In the genomic region with DNA sequence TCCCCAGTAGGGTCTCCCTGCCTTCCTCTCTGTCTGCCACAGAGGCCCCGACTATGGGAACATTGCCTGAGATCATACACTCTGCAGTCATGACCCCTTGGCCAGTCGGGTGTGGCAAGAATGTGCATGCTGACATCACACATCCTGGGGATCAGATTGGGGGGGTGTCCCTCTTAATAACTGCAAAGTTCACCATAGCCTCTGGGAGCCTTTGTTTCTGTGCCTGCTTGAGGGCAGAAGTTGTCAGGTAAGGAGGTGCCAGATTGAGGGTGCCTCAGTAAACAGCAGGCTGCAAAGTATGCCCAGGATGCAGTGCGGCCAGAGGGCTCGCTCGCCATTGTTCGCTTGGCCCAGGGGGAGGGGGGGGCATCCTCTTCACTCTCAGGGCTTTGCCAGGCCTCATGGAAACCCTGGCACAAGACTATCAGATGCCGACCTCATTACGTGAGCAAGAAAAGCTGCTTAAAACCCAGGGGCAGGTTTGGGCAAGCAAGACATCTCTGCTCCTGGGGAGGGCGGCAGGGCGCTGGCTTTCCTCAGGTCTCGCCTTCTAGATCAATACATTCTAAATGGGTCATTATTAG, we compare ENCODE assay signal across 12 mouse cellular contexts. TPM values are rescaled to one million over a fixed set of nuclear protein-coding genes. Genes with fewer than 3 reads are reported as not detected.
DNase-seq lines count a peak whose midpoint lies in the region; ATAC-seq and TF ChIP-seq lines count a peak whose summit lies in the region.
"Had no signal": no experiment of that assay in that cellular context is flagged by ENCODE, and none has a peak within 500 bp of the region (broad histone marks: within the 10 kb centered on the region; RNA-seq: fewer than 3 reads in every experiment).

No protein-coding gene starts in this region.

- peak; percentile 60 for TF ChIP-seq EP300 in lung, postnatal 0 days (IDR thresholded peaks at IDR 0.05)

- no peak overlapping the region for H3K4me3 ChIP-seq in heart, embryonic 11.5 days (ENCODE audit: low read depth, low read length)
- H3K4me3 ChIP-seq in kidney, adult 2 months (ENCODE audit: insufficient read depth, low read depth, low read length) = no peak overlapping the region
- H3K4me3 ChIP-seq in lung, postnatal 0 days (ENCODE audit: low read depth, low read length) = no peak overlapping the region
- H3K4me3 ChIP-seq: midbrain, embryonic 15.5 days; neural tube, embryonic 13.5 days had no signal

- WGBS in heart, embryonic 11.5 days (ENCODE audit: insufficient replicate concordance) = 77% methylated on average over 11 of the region's 11 CpGs
- WGBS in kidney, adult 2 months = 49% methylated on average over 11 of the region's 11 CpGs
- 66% methylated on average over 11 of the region's 11 CpGs for WGBS in lung, postnatal 0 days

- H3K9ac ChIP-seq in heart, embryonic 11.5 days (ENCODE audit: low read depth, low read length) = no peak overlapping the region
- H3K9ac ChIP-seq in lung, postnatal 0 days (replicated peaks; ENCODE audit: low read depth) = no peak overlapping the region
- H3K9ac ChIP-seq: midbrain, embryonic 15.5 days had no signal

- H3K27ac ChIP-seq in heart, embryonic 11.5 days (ENCODE audit: low read depth, low read length) = no peak overlapping the region
- peak overlapping the region; percentile 34; the same call in 1 of the 2 replicates for H3K27ac ChIP-seq in kidney, adult 2 months (ENCODE audit: insufficient read depth, low read depth, low read length)
- H3K27ac ChIP-seq in lung, postnatal 0 days (ENCODE audit: low read length) = peak overlapping the region; percentile 8; the same call in 1 of the 2 replicates
- H3K27ac ChIP-seq: midbrain, embryonic 15.5 days; neural tube, embryonic 13.5 days had no signal

- DNase-seq in heart, postnatal 25 days (ENCODE audit: low spot score) = peak; percentile 29
- DNase-seq in NIH3T3 (ENCODE audit: low read depth) = peak; percentile 31
- peak; percentile 69 for DNase-seq in kidney, adult 2 months
- peak; percentile 59 for DNase-seq in lung, postnatal 0 days (ENCODE audit: low spot score)
- no peak for DNase-seq in yolk sac, embryonic 10.5 days (ENCODE audit: low spot score)
- no peak for DNase-seq in right cerebral cortex, postnatal 25 days
- DNase-seq: cerebellum, postnatal 25 days; thymus, adult 2 months had no signal

- H3K9me3 ChIP-seq in heart, embryonic 11.5 days (replicated peaks; ENCODE audit: control insufficient read depth, low read length) = no peaks in the 10 kb centered on the region
- H3K9me3 ChIP-seq in lung, postnatal 0 days (ENCODE audit: low read length) = no peaks in the 10 kb centered on the region
- H3K9me3 ChIP-seq: midbrain, embryonic 15.5 days; neural tube, embryonic 13.5 days had no signal

- no peak for ATAC-seq in heart, embryonic 11.5 days (replicated peaks; ENCODE audit: insufficient number of reproducible peaks, low FRiP score, low TSS enrichment)
- peak; percentile 56 for ATAC-seq in lung, postnatal 0 days
- no peak for ATAC-seq in cerebellum, adult (ENCODE audit: insufficient number of reproducible peaks, low FRiP score, low TSS enrichment)
- ATAC-seq: midbrain, embryonic 15.5 days had no signal

- intact Hi-C loops in heart, postnatal 25 days (cut with DNase I) = no loop called here

- TF ChIP-seq CTCF in kidney, adult 2 months (conservative IDR thresholded peaks at IDR 0.05; ENCODE audit: insufficient read depth, insufficient read length, low read depth, low read length) = no peak
- no peak for TF ChIP-seq CTCF in lung, postnatal 0 days (IDR thresholded peaks at IDR 0.05)

- H3K4me2 ChIP-seq in heart, embryonic 11.5 days = no peak overlapping the region
- H3K4me2 ChIP-seq in lung, postnatal 0 days (replicated peaks; ENCODE audit: low read depth, low read length) = no peak overlapping the region
- H3K4me2 ChIP-seq: midbrain, embryonic 15.5 days; neural tube, embryonic 13.5 days had no signal

- peaks cover 19% of the 10 kb centered on the region for H3K4me1 ChIP-seq in heart, embryonic 11.5 days (ENCODE audit: control insufficient read depth, insufficient read depth, low read length)
- peaks cover 27% of the 10 kb centered on the region for H3K4me1 ChIP-seq in kidney, adult 2 months (ENCODE audit: control insufficient read depth, insufficient read depth, low read length)
- peaks cover 3% of the 10 kb centered on the region; the same call in 1 of the 2 replicates for H3K4me1 ChIP-seq in lung, postnatal 0 days (ENCODE audit: insufficient read depth, low read depth, low read length)

- no peaks in the 10 kb centered on the region for H3K36me3 ChIP-seq in heart, embryonic 11.5 days (ENCODE audit: control insufficient read depth, insufficient read depth, low read length)
- no peaks in the 10 kb centered on the region for H3K36me3 ChIP-seq in kidney, adult 2 months (ENCODE audit: control insufficient read depth, insufficient read depth, low read length)
- H3K36me3 ChIP-seq in lung, postnatal 0 days (ENCODE audit: insufficient read depth, low read length) = no peaks in the 10 kb centered on the region
- H3K36me3 ChIP-seq: midbrain, embryonic 15.5 days; neural tube, embryonic 13.5 days had no signal

- H3K27me3 ChIP-seq in heart, embryonic 11.5 days (ENCODE audit: control insufficient read depth, insufficient read depth, low read length) = peaks cover 37% of the 10 kb centered on the region
- no peaks in the 10 kb centered on the region for H3K27me3 ChIP-seq in kidney, adult 2 months (replicated peaks; ENCODE audit: control insufficient read depth, insufficient read depth, low read length)
- no peaks in the 10 kb centered on the region for H3K27me3 ChIP-seq in lung, postnatal 0 days (replicated peaks; ENCODE audit: insufficient read depth, low read length)

- no peak for TF ChIP-seq POLR2A in kidney, adult 2 months (IDR thresholded peaks at IDR 0.05; ENCODE audit: low read depth, low read length)

RNA-seq across cellular contexts. Expression of gene Trpv4, which starts 9.4 kb away (rescaled TPM):
- 1 to 10 TPM; 5.1 to 5.3 TPM for total RNA-seq in heart, postnatal 25 days (2021)
- 0.87 and 0.97 TPM in 2 replicates for polyA plus RNA-seq in heart, embryonic 11.5 days (2014; fragmentation: Nextera tagmentation; extraction: Ambion mirVana)
- 127 and 164 TPM in 2 replicates for polyA plus RNA-seq in kidney, adult 2 months (2012; rRNA removed)
- 2.2 and 3.4 TPM in 2 replicates for polyA plus RNA-seq in lung, postnatal 0 days (2015; fragmentation: Nextera tagmentation; extraction: Ambion mirVana)

RNA-seq across cellular contexts. Expression of gene Gltp, which starts 42.0 kb away (rescaled TPM):
- 10 to 100 TPM; 17.1 to 18.0 TPM for total RNA-seq in heart, postnatal 25 days (2021)
- 55.7 and 57.1 TPM in 2 replicates for polyA plus RNA-seq in heart, embryonic 11.5 days (2014; fragmentation: Nextera tagmentation; extraction: Ambion mirVana)
- 89.1 and 95.7 TPM in 2 replicates for polyA plus RNA-seq in kidney, adult 2 months (2012; rRNA removed)
- 88.2 and 89.4 TPM in 2 replicates for polyA plus RNA-seq in lung, postnatal 0 days (2015; fragmentation: Nextera tagmentation; extraction: Ambion mirVana)

RNA-seq across cellular contexts. Expression of gene Tchp, which starts 58.7 kb away (rescaled TPM):
- 1 to 10 TPM; 3.5 to 3.6 TPM for total RNA-seq in heart, postnatal 25 days (2021)
- polyA plus RNA-seq in heart, embryonic 11.5 days (2014; fragmentation: Nextera tagmentation; extraction: Ambion mirVana) = 8.0 and 8.3 TPM in 2 replicates
- 11.4 and 12.1 TPM in 2 replicates for polyA plus RNA-seq in kidney, adult 2 months (2012; rRNA removed)
- polyA plus RNA-seq in lung, postnatal 0 days (2015; fragmentation: Nextera tagmentation; extraction: Ambion mirVana) = 9.4 and 10.0 TPM in 2 replicates

Comparison
In these comparisons a context has a peak if more than half of its experiments do, and no peak if none do; other contexts are left out.
1. DNase-seq: peak in heart, postnatal 25 days (single experiment), NIH3T3 (single experiment), kidney, adult 2 months (single experiment) and lung, postnatal 0 days (single experiment); none in yolk sac, embryonic 10.5 days (single experiment) and right cerebral cortex, postnatal 25 days (single experiment).
2. RNA of gene Trpv4, which starts 9.4 kb away (polyA plus RNA-seq): 127 to 164 TPM in kidney, adult 2 months; 2.2 to 3.4 TPM in lung, postnatal 0 days and 0.87 to 0.97 TPM in heart, embryonic 11.5 days; every median in the first group is over 10 times any median in the second.